Mouse (Mus musculus) myocyte (in vitro differentiated cells): Measurements from ENCODE around the gene Rpl9-ps6. TPM values are rescaled to one million over a fixed set of nuclear protein-coding genes. Genes with fewer than 3 reads are reported as not detected.

Experiments used
- H3K27me3 ChIP-seq: one replicate; pipeline ENCODE4 v1.6.1; 2011; ENCODE audit not compliant: control insufficient read depth, insufficient read depth, insufficient read length
- H3K36me3 ChIP-seq: one replicate; pipeline ENCODE4 v1.6.1; 2011; ENCODE audit not compliant: control insufficient read depth, insufficient read depth
- H3K4me2 ChIP-seq: one replicate; pipeline ENCODE4 v1.6.1; 2011; ENCODE audit warnings: low read depth, control low read depth
- H3K4me3 ChIP-seq: one replicate; pipeline ENCODE4 v1.5.1; 2011; ENCODE audit warnings: mild to moderate bottlenecking, control low read depth, moderate library complexity
- H3K79me2 ChIP-seq: one replicate; pipeline ENCODE4 v1.6.1; 2011; ENCODE audit not compliant: control insufficient read depth, insufficient read depth
- H3ac ChIP-seq: one replicate; pipeline ENCODE4 v1.6.1; 2011; ENCODE audit not compliant: control insufficient read depth, insufficient read length
- CEBPB ChIP-seq: IDR thresholded peaks from 2 replicates; pipeline ENCODE4 v1.6.1; 2011; ENCODE audit warnings: mild to moderate bottlenecking, moderate library complexity; ENCODE audit not compliant: poor library complexity, insufficient read depth, severe bottlenecking
- E2F4 ChIP-seq: IDR thresholded peaks from one replicate; pipeline ENCODE4 v1.6.1; 2011; ENCODE audit warnings: mild to moderate bottlenecking, control low read depth, moderate library complexity; ENCODE audit not compliant: insufficient read depth
- MAX ChIP-seq: IDR thresholded peaks from one replicate; pipeline ENCODE4 v1.6.1; 2011; ENCODE audit warnings: low read depth, mild to moderate bottlenecking, control low read depth
- MYOD1 ChIP-seq, 3 experiments: IDR thresholded peaks; one replicate each; pipeline ENCODE4 v1.6.1; 2011; ENCODE audit warnings: control low read depth in 2 of 3, low read depth in 2 of 3, mild to moderate bottlenecking in 2 of 3, moderate library complexity in 1 of 3; ENCODE audit not compliant: insufficient read length in 2 of 3, control insufficient read depth in 1 of 3
- MYOG ChIP-seq, 3 experiments: IDR thresholded peaks; one replicate each; pipeline ENCODE4 v1.6.1; 2011; ENCODE audit warnings: control low read depth in 2 of 3, low read depth in 2 of 3, mild to moderate bottlenecking in 2 of 3; ENCODE audit not compliant: insufficient read length in 2 of 3, control insufficient read depth in 1 of 3, insufficient read depth in 1 of 3
- POLR2A ChIP-seq: IDR thresholded peaks from one replicate; pipeline ENCODE4 v1.6.1; 2011; ENCODE audit warnings: low read depth, mild to moderate bottlenecking, control low read depth, moderate library complexity; ENCODE audit not compliant: insufficient read length
- POLR2AphosphoS2 ChIP-seq: IDR thresholded peaks from one replicate; pipeline ENCODE4 v1.6.1; 2011; ENCODE audit warnings: low read depth, control low read depth; ENCODE audit not compliant: insufficient read length
- REST ChIP-seq: IDR thresholded peaks from one replicate; pipeline ENCODE4 v1.6.1; 2011; ENCODE audit warnings: mild to moderate bottlenecking, control low read depth, moderate library complexity; ENCODE audit not compliant: insufficient read depth, insufficient read length
- SRF ChIP-seq: IDR thresholded peaks from one replicate; pipeline ENCODE4 v1.6.1; 2011; ENCODE audit warnings: low read depth; ENCODE audit not compliant: control insufficient read depth, insufficient read length
- TCF12 ChIP-seq: IDR thresholded peaks from one replicate; pipeline ENCODE4 v1.6.1; 2011; ENCODE audit warnings: mild to moderate bottlenecking, control low read depth; ENCODE audit not compliant: poor library complexity, insufficient read depth, severe bottlenecking
- TCF3 ChIP-seq: IDR thresholded peaks from one replicate; pipeline ENCODE4 v1.6.1; 2011; ENCODE audit warnings: low read depth, control low read depth; ENCODE audit not compliant: insufficient read length
- USF1 ChIP-seq: IDR thresholded peaks from one replicate; pipeline ENCODE4 v1.6.1; 2011; ENCODE audit warnings: low read depth, mild to moderate bottlenecking, control low read depth, moderate library complexity
- polyA plus RNA-seq: library from polyadenylated mRNA; unstranded; fragments of >200 nt; fragmentation: generic; extraction: Trizol; gene quantifications from one replicate; pipeline ENCODE4 v1.2.1, GENCODE M21; 2012; ENCODE audit warnings: missing spikeins

The Rpl9-ps6 gene
- polyA plus RNA-seq, 1 experiment, result 91.2 TPM

GRCm38 (mm10) chr19:32507100-32507499 is 40.7 kb upstream of the Rpl9-ps6 start:
- H3K27me3 ChIP-seq, result no peaks in the 10 kb centered on the region
- no peak overlapping the region for H3ac ChIP-seq
- no peak overlapping the region for H3K4me3 ChIP-seq
- H3K36me3 ChIP-seq, result peaks cover 18% of the 10 kb centered on the region
- TF ChIP-seq MAX, result no peak
- no peak for TF ChIP-seq POLR2A
- no peak for TF ChIP-seq TCF12
- no peak for TF ChIP-seq CEBPB
- no peak for TF ChIP-seq TCF3
- TF ChIP-seq MYOG (IDR thresholded peaks at IDR 0.05; ENCODE audit: control insufficient read depth in 1 of 3, insufficient read depth in 1 of 3, insufficient read length in 2 of 3, low read depth in 2 of 3), result no peak
- no peak for TF ChIP-seq MYOD1 (IDR thresholded peaks at IDR 0.05; ENCODE audit: control insufficient read depth in 1 of 3, insufficient read length in 2 of 3, low read depth in 2 of 3)
- no peak for TF ChIP-seq REST
- no peak for TF ChIP-seq USF1
- no peak for TF ChIP-seq E2F4
- no peak overlapping the region for H3K4me2 ChIP-seq
- H3K79me2 ChIP-seq, result no peaks in the 10 kb centered on the region

GRCm38 (mm10) chr19:32506514-32506913 is 40.1 kb upstream of the Rpl9-ps6 start:
- H3K79me2 ChIP-seq, result peaks cover 6% of the 10 kb centered on the region
- H3K4me3 ChIP-seq, result no peak overlapping the region
- TF ChIP-seq MAX (no peak), POLR2AphosphoS2 (no peak), MYOG (IDR thresholded peaks at IDR 0.05; ENCODE audit: control insufficient read depth in 1 of 3, insufficient read depth in 1 of 3, insufficient read length in 2 of 3, low read depth in 2 of 3) (no peak), POLR2A (no peak), CEBPB (no peak), REST (no peak), TCF12 (no peak), TCF3 (no peak), E2F4 (no peak), SRF (no peak), USF1 (no peak), MYOD1 (IDR thresholded peaks at IDR 0.05; ENCODE audit: control insufficient read depth in 1 of 3, insufficient read length in 2 of 3, low read depth in 2 of 3) (no peak)
- no peak overlapping the region for H3ac ChIP-seq
- no peaks in the 10 kb centered on the region for H3K27me3 ChIP-seq
- H3K4me2 ChIP-seq, result no peak overlapping the region
- H3K36me3 ChIP-seq, result peaks cover 15% of the 10 kb centered on the region

DNA sequence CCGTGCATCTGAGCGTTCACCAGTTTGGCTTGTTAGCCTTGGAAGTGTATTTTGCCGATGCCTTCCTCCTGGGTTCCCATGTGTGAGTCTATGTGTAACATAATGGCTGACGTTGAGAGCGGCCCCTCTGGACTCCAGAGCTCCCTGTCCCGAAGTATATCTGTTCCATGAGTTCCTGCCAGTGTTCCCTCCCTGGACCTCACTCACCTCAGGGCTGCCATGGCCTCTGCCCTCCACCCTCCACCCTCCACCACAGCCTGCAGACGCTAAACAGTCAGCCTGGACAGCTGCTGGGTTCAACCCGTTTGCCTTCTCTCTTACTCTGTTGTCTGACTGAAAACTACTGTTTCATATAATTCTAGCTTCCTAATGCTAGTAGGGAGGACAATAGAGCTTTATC is 39.7 kb upstream of the Rpl9-ps6 start:
- Histone ChIP-seq H3K27me3 (no peaks in the 10 kb centered on the region), H3K4me2 (no peak overlapping the region), H3K4me3 (no peak overlapping the region), H3K79me2 (peaks cover 6% of the 10 kb centered on the region), H3ac (no peak overlapping the region), H3K36me3 (peaks cover 18% of the 10 kb centered on the region)
- TF ChIP-seq POLR2A, result no peak
- TF ChIP-seq E2F4, result no peak
- no peak for TF ChIP-seq MYOD1 (IDR thresholded peaks at IDR 0.05; ENCODE audit: control insufficient read depth in 1 of 3, insufficient read length in 2 of 3, low read depth in 2 of 3)
- no peak for TF ChIP-seq REST
- TF ChIP-seq MYOG (IDR thresholded peaks at IDR 0.05; ENCODE audit: control insufficient read depth in 1 of 3, insufficient read depth in 1 of 3, insufficient read length in 2 of 3, low read depth in 2 of 3), result no peak
- no peak for TF ChIP-seq CEBPB
- no peak for TF ChIP-seq SRF
- TF ChIP-seq POLR2AphosphoS2, result no peak
- no peak for TF ChIP-seq TCF12

- Histone ChIP-seq H3K4me3 (no peak overlapping the region), H3K36me3 (peaks cover 18% of the 10 kb centered on the region), H3K79me2 (peaks cover 6% of the 10 kb centered on the region), H3ac (no peak overlapping the region), H3K4me2 (no peak overlapping the region), H3K27me3 (no peaks in the 10 kb centered on the region)
- no peak for TF ChIP-seq TCF12
- TF ChIP-seq MYOG (IDR thresholded peaks at IDR 0.05; ENCODE audit: control insufficient read depth in 1 of 3, insufficient read depth in 1 of 3, insufficient read length in 2 of 3, low read depth in 2 of 3), result no peak
- TF ChIP-seq POLR2AphosphoS2, result no peak
- no peak for TF ChIP-seq REST
- no peak for TF ChIP-seq E2F4
- no peak for TF ChIP-seq CEBPB
- TF ChIP-seq TCF3, result no peak
- TF ChIP-seq MAX, result no peak
- no peak for TF ChIP-seq MYOD1 (IDR thresholded peaks at IDR 0.05; ENCODE audit: control insufficient read depth in 1 of 3, insufficient read length in 2 of 3, low read depth in 2 of 3)
- TF ChIP-seq SRF, result no peak
- TF ChIP-seq USF1, result no peak
- TF ChIP-seq POLR2A, result no peak
These were observed 35.0 kb upstream of the Rpl9-ps6 start for GRCm38 (mm10) chr19:32501414-32501813.

DNA sequence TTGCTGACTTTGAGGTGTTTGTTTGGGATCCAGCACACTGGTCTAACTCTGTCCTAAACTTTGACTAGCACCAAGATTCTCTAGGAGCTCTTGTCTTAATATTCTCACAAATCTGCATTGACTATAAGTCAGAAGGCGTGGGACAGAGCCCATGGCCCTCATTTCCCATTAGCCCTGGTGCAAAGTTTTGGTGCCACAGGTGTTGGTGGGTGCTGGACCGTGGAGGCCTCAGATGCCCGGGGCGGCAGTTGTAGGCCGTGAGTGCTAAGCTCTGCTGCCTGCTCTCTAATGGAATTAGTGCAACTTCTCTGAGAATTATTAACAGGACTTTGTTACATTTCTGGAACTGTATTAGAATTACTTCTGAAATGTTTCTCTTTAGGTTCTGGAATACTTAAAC is 31.6 kb upstream of the Rpl9-ps6 start:
- peaks cover 17% of the 10 kb centered on the region for H3K36me3 ChIP-seq
- peaks cover 6% of the 10 kb centered on the region for H3K79me2 ChIP-seq
- H3K27me3 ChIP-seq, result no peaks in the 10 kb centered on the region
- TF ChIP-seq TCF3 (no peak), MYOG (IDR thresholded peaks at IDR 0.05; ENCODE audit: control insufficient read depth in 1 of 3, insufficient read depth in 1 of 3, insufficient read length in 2 of 3, low read depth in 2 of 3) (no peak), E2F4 (no peak), REST (no peak), CEBPB (no peak), MAX (no peak)
- H3K4me3 ChIP-seq, result no peak overlapping the region
- H3K4me2 ChIP-seq, result no peak overlapping the region
- H3ac ChIP-seq, result no peak overlapping the region
